Mouse (Mus musculus) layer of hippocampus, postnatal 36 days (tissue): ENCODE results near the gene Rassf8. TPM values are rescaled to one million over a fixed set of nuclear protein-coding genes. Genes with fewer than 3 reads are reported as not detected.
A peak's percentile ranks its signal among the peaks of the same experiment; 100 is the strongest.

ENCODE experiments used
- DNase-seq, 2 experiments: peaks; one replicate each; pipeline ENCODE4 v3.0.0; 2022
- total RNA-seq, 2 experiments: library from RNA; stranded (reverse); gene quantifications; 2 replicates each; pipeline ENCODE4 v1.2.3; 2021

Gene Rassf8
- total RNA-seq, 2 experiments from 2014 or later: 19.7 to 29.8 TPM

GRCm38 (mm10) chr6:145779383-145779782 lies 32.8 kb downstream of the Rassf8 start:
- DNase-seq: no peak

- DNase-seq: no peak
These were observed 33.7 kb downstream of the Rassf8 start for GRCm38 (mm10) chr6:145780180-145780802.

- no peak for DNase-seq
These were observed 34.7 kb downstream of the Rassf8 start for GRCm38 (mm10) chr6:145781256-145781655.

DNA sequence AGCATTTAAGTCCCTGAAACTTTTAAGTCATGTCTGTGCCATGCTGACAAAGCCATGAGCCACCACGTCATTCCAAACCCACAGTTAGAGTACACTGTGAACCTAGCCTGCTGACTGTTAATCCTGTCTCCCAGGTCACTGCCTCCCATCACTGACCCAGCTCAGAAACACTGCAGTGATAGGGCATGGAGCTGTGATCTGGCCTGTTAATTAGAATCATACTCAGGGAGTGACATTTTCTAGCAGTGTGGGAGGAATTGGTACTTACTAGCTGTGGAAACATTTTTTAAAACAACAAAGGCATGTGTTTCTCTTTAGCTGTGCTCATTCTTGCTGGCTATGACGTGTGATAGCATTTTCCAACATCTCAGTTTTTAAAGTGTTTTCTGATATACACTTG lies 35.4 kb downstream of the Rassf8 start:
- no peak for DNase-seq

GRCm38 (mm10) chr6:145787311-145787710 lies 40.8 kb downstream of the Rassf8 start:
- no peak for DNase-seq

GRCm38 (mm10) chr6:145789738-145790137 lies 43.2 kb downstream of the Rassf8 start:
- DNase-seq: no peak

DNA sequence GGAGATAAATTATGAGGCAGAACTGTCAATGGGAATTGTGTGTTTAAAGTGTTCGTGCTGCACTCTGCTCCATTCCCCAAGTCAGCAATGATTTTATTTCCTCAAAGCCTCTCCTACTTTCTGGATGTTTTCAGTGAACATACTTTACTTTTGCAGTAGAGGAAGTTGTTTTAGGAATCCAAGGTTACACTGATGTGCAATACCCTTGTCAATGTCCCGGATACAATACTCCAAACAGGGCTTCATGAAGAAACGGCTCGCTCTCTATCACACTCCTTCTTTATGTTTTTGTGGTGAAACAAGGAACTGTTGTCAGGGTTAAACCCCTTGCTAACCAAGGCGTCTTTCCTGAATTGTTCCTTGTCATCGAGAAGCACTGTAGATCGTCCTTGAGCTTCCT lies 45.8 kb downstream of the Rassf8 start:
- DNase-seq: no peak

DNA sequence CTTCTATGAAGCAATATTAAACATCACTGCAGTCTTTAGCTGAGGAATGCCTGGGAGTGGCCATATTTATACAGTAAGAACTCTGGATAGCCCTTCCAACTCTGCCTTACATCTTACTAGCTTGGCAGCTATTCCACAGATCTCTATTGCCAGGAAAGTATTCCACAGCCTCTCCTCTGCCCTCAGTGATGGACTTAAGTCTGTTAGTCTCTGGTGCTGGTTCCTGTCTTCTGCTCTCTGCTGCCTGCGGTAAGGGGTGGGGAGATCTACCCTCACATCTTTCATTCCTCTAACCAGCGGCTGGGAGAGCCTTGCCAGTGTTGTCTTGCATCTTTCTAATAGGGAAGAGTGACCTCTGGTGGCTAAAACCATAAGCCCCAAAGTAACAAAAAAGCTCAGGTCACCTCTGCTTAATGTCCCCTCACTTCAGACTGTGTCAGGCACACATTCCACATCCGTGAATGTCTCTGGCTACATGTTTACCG lies 46.6 kb downstream of the Rassf8 start:
- peak in 1 of 2 experiments; percentile 40 for DNase-seq

- no peak for DNase-seq
These were observed 48.1 kb downstream of the Rassf8 start for GRCm38 (mm10) chr6:145794671-145795070.

DNA sequence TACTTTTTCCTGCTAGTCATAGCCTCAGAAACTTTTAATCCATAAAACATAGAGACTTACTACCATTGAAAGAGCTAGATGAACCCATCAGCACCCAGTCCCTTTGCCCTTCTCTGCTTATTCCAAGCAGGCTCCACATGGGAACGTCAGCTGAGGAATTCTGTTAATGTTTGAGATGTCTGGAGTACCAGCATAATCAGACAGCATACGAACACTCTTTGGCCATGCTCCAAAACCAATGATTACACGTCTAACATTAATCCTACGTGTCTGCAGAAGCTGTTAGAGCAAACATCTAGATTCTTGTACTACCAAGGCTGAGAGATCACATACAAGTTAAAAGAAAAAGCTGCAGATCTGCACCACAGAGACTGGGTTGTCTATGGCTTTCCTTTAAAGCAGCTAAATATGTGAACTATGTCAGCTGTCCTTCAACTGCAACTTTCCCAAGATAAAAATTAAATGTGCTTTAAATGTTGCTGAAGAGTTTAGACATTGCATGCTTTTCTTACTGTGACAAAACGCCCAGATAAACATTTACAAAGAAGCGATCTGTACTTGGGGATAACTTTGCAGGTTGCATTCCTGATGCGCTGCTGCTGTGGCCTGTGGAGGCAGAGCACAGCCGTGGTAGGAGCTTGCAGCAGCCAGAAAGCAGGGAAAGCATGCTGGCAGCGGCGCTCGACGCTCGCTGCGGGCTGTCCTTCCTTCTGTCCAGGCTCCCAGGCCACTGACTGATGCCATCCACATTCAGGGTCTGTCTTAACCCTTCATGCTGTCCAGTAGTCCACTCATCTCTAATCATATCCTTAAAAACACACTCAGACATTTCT lies 49.9 kb downstream of the Rassf8 start:
- no peak for DNase-seq

DNA sequence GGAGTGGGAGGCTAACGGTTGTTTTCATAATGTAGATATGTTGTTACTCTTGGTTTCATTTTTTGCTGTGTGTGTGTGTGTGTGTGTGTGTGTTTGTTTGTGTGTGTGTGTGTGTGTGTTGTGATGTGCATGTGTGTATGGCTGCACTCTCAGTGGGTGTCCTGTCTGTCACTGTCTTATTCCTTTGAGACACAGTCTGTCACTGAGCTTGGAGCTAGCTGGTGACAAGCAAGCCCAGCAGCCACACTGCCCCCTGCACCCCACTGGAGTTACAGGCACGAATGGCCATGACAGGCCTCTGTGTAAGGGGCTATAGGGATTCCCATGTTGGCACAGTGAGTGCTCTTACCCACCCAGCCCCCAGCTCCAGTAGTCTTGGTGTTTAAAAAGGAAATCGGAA lies 51.1 kb downstream of the Rassf8 start:
- DNase-seq: no peak

DNA sequence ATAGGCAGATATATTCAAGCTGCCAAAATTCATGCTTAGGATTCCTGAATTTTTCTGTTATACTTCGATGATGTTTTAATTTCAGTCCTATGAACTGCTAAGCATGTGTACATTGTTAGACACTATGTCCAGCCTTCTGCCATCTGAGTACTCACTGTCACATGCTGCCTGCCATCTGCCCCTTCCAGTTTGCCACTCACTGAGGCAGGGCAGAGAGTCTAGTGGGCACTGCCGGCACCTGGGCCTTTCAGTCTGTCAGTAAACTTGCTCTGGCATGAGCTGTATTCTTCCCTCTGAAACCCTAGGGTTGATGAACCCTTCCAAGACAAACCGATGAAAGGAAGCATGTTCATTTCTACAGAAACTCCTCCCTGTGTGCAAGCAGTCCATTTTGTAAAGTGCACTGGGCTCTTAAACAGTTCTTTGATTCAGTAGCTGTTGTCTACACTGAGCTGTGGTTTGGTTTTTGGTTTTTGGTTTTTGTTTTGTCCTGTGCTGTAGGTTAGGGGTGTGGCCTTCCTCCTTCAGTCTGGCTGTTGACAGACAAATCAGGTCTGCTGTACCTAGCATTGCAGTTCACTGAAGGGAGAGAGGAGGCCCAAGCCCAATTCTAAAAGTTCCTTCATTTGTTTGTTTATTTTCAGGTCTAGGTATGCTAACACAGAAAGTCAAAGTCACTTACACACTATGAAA lies 55.4 kb downstream of the Rassf8 start:
- DNase-seq: no peak

- no peak for DNase-seq
These were observed 56.3 kb downstream of the Rassf8 start for GRCm38 (mm10) chr6:145802881-145803280.

- DNase-seq: no peak
These were observed 57.7 kb downstream of the Rassf8 start for GRCm38 (mm10) chr6:145804276-145804675.

- no peak for DNase-seq
These were observed 60.2 kb downstream of the Rassf8 start for GRCm38 (mm10) chr6:145806784-145807183.

DNA sequence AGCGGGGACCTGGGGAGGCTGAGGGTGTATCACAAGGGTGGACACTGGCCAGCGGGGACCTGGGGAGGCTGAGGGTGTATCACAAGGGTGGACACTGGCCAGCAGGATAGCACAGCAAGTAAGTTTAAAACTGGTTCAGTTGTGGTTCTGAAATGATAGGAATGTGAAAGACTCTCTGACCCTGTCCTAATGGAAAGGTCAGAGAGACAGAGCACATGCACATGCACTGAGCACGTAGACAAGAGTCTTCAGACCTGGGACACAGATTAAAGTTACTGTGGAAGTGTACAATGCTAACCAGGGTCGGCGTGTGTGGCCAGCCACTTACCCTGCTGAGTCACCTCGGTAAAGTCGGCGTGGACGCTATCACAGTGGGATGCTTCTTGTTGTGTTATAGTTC lies 61.4 kb downstream of the Rassf8 start:
- no peak for DNase-seq

DNA sequence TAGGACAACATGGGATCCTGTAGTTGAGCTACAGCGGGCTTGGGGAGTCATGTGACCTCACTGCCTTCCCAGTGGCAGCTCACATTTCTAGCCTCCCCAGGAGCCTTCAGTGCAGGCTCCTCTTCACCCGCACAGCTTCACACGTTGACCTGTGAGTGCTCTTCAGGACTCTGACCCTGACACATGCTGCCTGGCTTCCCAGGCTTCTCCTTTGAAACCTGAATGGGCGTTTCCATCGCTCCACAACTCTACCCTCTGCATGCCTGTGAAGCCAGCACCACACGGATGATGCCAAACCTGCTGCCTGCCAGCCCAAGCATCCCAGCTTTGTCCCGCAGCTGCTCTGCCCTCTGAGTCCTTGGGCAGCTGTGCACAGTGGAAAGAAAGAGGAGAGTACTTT lies 63.0 kb downstream of the Rassf8 start:
- no peak for DNase-seq

DNA sequence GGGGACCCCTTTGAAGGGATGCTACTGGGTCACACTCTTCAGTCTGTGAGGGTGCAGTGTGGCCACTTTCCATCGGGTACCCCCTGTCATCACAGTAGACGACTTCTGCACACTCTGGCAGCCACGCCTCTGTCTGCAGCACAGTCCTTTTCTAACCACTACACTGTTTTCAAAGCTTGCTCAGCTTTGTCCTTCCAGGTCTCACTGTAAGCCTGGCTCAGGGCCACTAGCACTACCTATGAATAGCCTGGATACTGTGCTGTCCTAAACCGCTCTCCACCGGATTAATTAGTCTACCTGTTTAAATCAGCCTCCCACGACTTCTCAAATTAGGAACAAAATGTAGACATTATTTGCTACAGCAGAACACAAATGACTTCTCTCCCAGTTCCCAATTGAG lies 63.5 kb downstream of the Rassf8 start:
- DNase-seq: no peak

- DNase-seq: no peak
These were observed 64.6 kb downstream of the Rassf8 start for GRCm38 (mm10) chr6:145811174-145811573.

DNA sequence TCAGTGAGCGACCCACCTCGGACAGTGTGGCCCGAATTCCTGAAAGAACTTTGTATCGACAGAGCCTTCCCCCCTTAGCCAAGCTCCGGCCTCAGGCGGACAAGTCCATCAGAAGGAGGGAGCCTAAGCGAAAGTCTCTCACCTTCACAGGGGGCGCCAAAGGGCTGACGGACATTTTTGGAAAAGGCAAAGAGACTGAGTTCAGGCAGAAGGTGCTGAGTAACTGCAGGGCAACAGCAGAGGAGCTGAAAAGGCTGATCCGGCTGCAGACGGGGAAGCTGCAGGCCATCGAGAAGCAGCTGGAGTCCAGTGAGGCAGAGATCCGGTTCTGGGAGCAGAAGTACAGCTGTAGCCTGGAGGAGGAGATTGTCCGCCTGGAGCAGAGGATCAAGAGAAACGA lies 68.7 kb downstream of the Rassf8 start:
- DNase-seq: no peak

DNA sequence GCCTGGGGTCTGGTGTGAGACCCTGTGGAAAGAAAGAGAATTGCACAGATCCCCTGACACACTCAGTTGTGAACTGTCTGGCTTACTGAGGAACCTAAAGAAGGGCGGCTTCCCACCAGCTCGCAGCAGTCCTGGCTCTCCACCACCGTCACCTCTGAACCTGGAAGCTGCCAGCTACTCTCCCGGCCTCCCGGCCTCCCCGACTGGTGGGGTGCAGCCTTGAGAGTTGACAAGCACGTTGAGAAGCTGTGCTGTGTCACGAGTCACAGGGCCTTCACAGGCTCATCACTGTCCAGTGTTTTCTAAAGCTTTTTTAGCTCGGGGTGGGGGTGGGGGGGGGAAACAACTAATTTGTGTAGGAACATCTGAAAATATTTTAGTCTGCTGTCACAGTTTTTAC lies 72.6 kb downstream of the Rassf8 start:
- no peak for DNase-seq

- DNase-seq: no peak
These were observed 75.7 kb downstream of the Rassf8 start for GRCm38 (mm10) chr6:145822218-145822617.

DNA sequence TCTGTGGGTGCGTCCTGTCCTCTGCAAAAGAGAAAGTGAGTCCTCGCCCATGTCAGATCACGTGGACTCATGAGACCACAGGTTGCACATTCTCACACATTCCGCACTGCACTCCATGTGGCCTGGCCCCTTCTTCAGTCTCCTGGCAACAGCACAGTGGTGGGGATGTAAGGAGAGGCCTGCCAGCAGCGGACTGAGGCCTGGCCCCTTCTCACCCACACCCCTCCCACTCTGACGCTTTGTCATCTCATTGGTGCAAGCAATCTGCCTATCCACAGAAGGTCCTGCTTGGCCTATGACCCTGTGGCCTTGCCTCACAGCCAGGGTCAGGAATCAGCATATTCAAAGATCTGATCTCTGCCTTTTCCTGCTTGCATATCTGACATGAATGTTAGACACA lies 76.6 kb downstream of the Rassf8 start:
- no peak for DNase-seq
